Mouse (Mus musculus) cerebellum, postnatal 36 days (tissue): Measurements from ENCODE around the gene Olfr1269.

Experiments
- DNase-seq, 2 experiments: peaks; one replicate each; pipeline ENCODE4 v3.0.0; 2021 to 2022; ENCODE audit warnings: mixed read lengths in 2 of 2

The Olfr1269 gene

DNA sequence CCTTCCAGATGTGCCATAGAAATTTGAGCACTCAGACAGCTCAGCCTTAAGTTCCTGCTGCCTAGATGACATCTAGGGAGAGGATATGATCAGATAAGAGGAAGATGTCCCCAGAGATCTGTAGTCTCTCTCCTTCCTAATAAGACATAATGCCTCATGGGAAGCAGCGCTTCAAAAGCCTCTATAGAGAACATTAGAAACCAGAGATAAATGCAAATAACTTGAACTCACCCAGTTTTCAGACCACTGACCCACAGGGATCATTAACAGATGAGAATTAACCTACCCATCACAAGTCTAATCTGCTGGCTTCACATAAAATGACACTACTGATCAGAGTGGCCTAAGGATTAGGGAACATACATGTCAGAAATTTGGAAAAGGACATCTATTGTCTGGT is at the start of gene Olfr1269:
Olfr1269 (minus strand) TSS at position 101 of the 400 bp plus-strand sequence.
- no peak for DNase-seq

- DNase-seq: no peak
These were observed 32.7 kb upstream of the Olfr1269 start for GRCm38 (mm10) chr2:90153916-90154315.

DNA sequence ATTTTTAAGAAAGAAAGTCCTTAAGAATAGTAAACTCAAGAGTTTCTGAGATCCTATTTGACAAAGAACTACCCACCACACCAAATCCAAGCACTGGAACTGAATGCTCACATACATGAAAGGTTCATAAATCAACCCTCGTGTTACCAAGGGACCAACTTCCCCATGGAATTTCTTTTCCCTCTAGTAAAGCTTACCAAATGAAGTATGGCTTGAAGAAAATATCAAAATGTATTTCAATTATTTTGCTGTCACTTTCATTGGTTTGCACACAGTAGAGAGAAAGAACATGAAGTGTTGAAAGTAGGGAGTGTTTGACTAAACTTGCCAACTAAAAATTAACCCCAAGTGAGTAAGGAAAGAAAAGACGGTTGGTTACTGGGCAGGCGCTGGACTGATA is 31.8 kb upstream of the Olfr1269 start, which contains the start of gene Olfr1270:
Olfr1270 (minus strand) TSS at position 101 of the 400 bp plus-strand sequence.
- DNase-seq: no peak

- no peak for DNase-seq
These were observed 21.0 kb upstream of the Olfr1269 start, which contains the start of gene Olfr32 for GRCm38 (mm10) chr2:90142196-90142595. Gene Olfr32, minus strand, starts transcription at chr2:90142296.

DNA sequence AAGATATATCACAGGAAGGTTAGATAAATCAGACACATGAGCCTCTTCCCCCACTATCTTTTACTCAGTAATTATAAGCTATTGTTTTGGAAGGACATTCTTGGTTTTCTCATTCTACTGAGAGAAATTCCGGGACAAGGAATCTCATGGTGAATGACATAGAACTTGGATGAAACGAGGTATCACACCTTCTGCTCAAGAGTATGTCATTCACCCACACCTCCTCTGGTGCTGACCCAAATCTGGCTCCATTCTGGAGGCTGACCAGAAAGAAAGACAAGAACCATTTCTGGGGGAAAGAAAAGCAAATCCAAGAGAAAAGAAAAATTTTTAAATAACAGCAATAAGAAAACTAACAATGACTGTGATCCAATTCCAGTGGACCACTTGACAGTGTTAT is 51.1 kb downstream of the Olfr1269 start:
- no peak for DNase-seq
